Mouse (Mus musculus): ENCODE results near the gene Sprr3. TPM values are rescaled to one million over a fixed set of nuclear protein-coding genes. Genes with fewer than 3 reads are reported as not detected.

The Sprr3 gene
- polyA plus RNA-seq, 1 experiment from 2014 or later, result not detected

GRCm38 (mm10) chr3:92467424-92467823 is 8.9 kb upstream of the Sprr3 start:
- Histone ChIP-seq H3K27me3 (ENCODE audit: control insufficient read depth, insufficient read depth, low read length) (no peaks in the 10 kb centered on the region), H3K4me2 (no peak overlapping the region), H3K9me3 (replicated peaks; ENCODE audit: control insufficient read depth, low read length) (no peaks in the 10 kb centered on the region), H3K4me3 (ENCODE audit: low read depth, low read length) (no peak overlapping the region), H3K27ac (ENCODE audit: low read depth, low read length) (no peak overlapping the region), H3K9ac (ENCODE audit: low read depth, low read length) (no peak overlapping the region), H3K36me3 (ENCODE audit: control insufficient read depth, insufficient read depth, low read length) (no peaks in the 10 kb centered on the region), H3K4me1 (ENCODE audit: control insufficient read depth, insufficient read depth, low read length) (no peaks in the 10 kb centered on the region)
- no peak for ATAC-seq (replicated peaks; ENCODE audit: insufficient number of reproducible peaks, low FRiP score, low TSS enrichment)

- Histone ChIP-seq H3K36me3 (ENCODE audit: control insufficient read depth, insufficient read depth, low read length) (no peaks in the 10 kb centered on the region), H3K9me3 (replicated peaks; ENCODE audit: control insufficient read depth, low read length) (no peaks in the 10 kb centered on the region), H3K27ac (ENCODE audit: low read depth, low read length) (no peak overlapping the region), H3K4me2 (no peak overlapping the region), H3K4me3 (ENCODE audit: low read depth, low read length) (no peak overlapping the region), H3K9ac (ENCODE audit: low read depth, low read length) (no peak overlapping the region), H3K27me3 (ENCODE audit: control insufficient read depth, insufficient read depth, low read length) (no peaks in the 10 kb centered on the region), H3K4me1 (ENCODE audit: control insufficient read depth, insufficient read depth, low read length) (no peaks in the 10 kb centered on the region)
- no peak for ATAC-seq (replicated peaks; ENCODE audit: insufficient number of reproducible peaks, low FRiP score, low TSS enrichment)
- WGBS (ENCODE audit: insufficient replicate concordance), result 73% methylated on average over 1 of the region's 1 CpGs
Observed at GRCm38 (mm10) chr3:92466576-92466975, 8.1 kb upstream of the Sprr3 start.

GRCm38 (mm10) chr3:92455151-92455550 is 3.4 kb downstream of the Sprr3 start:
- WGBS (ENCODE audit: insufficient replicate concordance), result 66% methylated on average over 5 of the region's 5 CpGs

GRCm38 (mm10) chr3:92440177-92440576 is 18.3 kb downstream of the Sprr3 start:
- WGBS (ENCODE audit: insufficient replicate concordance), result 76% methylated on average over 3 of the region's 3 CpGs
- Histone ChIP-seq H3K27me3 (ENCODE audit: control insufficient read depth, insufficient read depth, low read length) (no peaks in the 10 kb centered on the region), H3K9me3 (replicated peaks; ENCODE audit: control insufficient read depth, low read length) (no peaks in the 10 kb centered on the region), H3K36me3 (ENCODE audit: control insufficient read depth, insufficient read depth, low read length) (no peaks in the 10 kb centered on the region), H3K4me3 (ENCODE audit: low read depth, low read length) (no peak overlapping the region), H3K27ac (ENCODE audit: low read depth, low read length) (no peak overlapping the region), H3K9ac (ENCODE audit: low read depth, low read length) (no peak overlapping the region), H3K4me1 (ENCODE audit: control insufficient read depth, insufficient read depth, low read length) (no peaks in the 10 kb centered on the region), H3K4me2 (no peak overlapping the region)
- no peak for ATAC-seq (replicated peaks; ENCODE audit: insufficient number of reproducible peaks, low FRiP score, low TSS enrichment)

More at GRCm38 (mm10) chr3:92455151-92455550, 3.4 kb downstream of the Sprr3 start:
- Histone ChIP-seq H3K4me3 (ENCODE audit: low read depth, low read length) (no peak overlapping the region), H3K9ac (ENCODE audit: low read depth, low read length) (no peak overlapping the region), H3K36me3 (ENCODE audit: control insufficient read depth, insufficient read depth, low read length) (no peaks in the 10 kb centered on the region), H3K4me2 (no peak overlapping the region), H3K27ac (ENCODE audit: low read depth, low read length) (no peak overlapping the region), H3K4me1 (ENCODE audit: control insufficient read depth, insufficient read depth, low read length) (no peaks in the 10 kb centered on the region), H3K27me3 (ENCODE audit: control insufficient read depth, insufficient read depth, low read length) (no peaks in the 10 kb centered on the region), H3K9me3 (replicated peaks; ENCODE audit: control insufficient read depth, low read length) (no peaks in the 10 kb centered on the region)
- ATAC-seq (replicated peaks; ENCODE audit: insufficient number of reproducible peaks, low FRiP score, low TSS enrichment), result no peak

- no peak within 1 kb of the TSS for H3K27ac ChIP-seq (ENCODE audit: low read depth, low read length)
- ATAC-seq (replicated peaks; ENCODE audit: insufficient number of reproducible peaks, low FRiP score, low TSS enrichment), result no peak
- H3K4me1 ChIP-seq (ENCODE audit: control insufficient read depth, insufficient read depth, low read length), result no peaks in the 10 kb centered on the region
- no peak within 1 kb of the TSS for H3K4me2 ChIP-seq
- H3K4me3 ChIP-seq (ENCODE audit: low read depth, low read length), result no peak within 1 kb of the TSS
- H3K9ac ChIP-seq (ENCODE audit: low read depth, low read length), result no peak within 1 kb of the TSS
- WGBS (ENCODE audit: insufficient replicate concordance), result 87% methylated on average over 3 of the region's 3 CpGs
- H3K36me3 ChIP-seq (ENCODE audit: control insufficient read depth, insufficient read depth, low read length), result no peaks in the 10 kb centered on the region
- H3K27me3 ChIP-seq (ENCODE audit: control insufficient read depth, insufficient read depth, low read length), result no peaks in the 10 kb centered on the region
- no peaks in the 10 kb centered on the region for H3K9me3 ChIP-seq (replicated peaks; ENCODE audit: control insufficient read depth, low read length)
Observed at GRCm38 (mm10) chr3:92438689-92439088, 19.8 kb downstream of the Sprr3 start, which contains the start of gene Sprr1b. Gene Sprr1b, minus strand, starts transcription at chr3:92438789.

- Histone ChIP-seq H3K9me3 (replicated peaks; ENCODE audit: control insufficient read depth, low read length) (no peaks in the 10 kb centered on the region), H3K27me3 (ENCODE audit: control insufficient read depth, insufficient read depth, low read length) (no peaks in the 10 kb centered on the region), H3K9ac (ENCODE audit: low read depth, low read length) (no peak within 1 kb of the TSS), H3K36me3 (ENCODE audit: control insufficient read depth, insufficient read depth, low read length) (no peaks in the 10 kb centered on the region), H3K4me3 (ENCODE audit: low read depth, low read length) (no peak within 1 kb of the TSS), H3K4me2 (no peak within 1 kb of the TSS), H3K4me1 (ENCODE audit: control insufficient read depth, insufficient read depth, low read length) (no peaks in the 10 kb centered on the region), H3K27ac (ENCODE audit: low read depth, low read length) (no peak within 1 kb of the TSS)
- 78% methylated on average over 2 of the region's 2 CpGs for WGBS (ENCODE audit: insufficient replicate concordance)
- ATAC-seq (replicated peaks; ENCODE audit: insufficient number of reproducible peaks, low FRiP score, low TSS enrichment), result no peak
Observed at GRCm38 (mm10) chr3:92432282-92432681, 26.2 kb downstream of the Sprr3 start, which contains the start of gene Sprr2k. Gene Sprr2k, plus strand, starts transcription at chr3:92432582.

- no peak for ATAC-seq (replicated peaks; ENCODE audit: insufficient number of reproducible peaks, low FRiP score, low TSS enrichment)
- Histone ChIP-seq H3K9ac (ENCODE audit: low read depth, low read length) (no peak within 1 kb of the TSS), H3K4me1 (ENCODE audit: control insufficient read depth, insufficient read depth, low read length) (no peaks in the 10 kb centered on the region), H3K9me3 (replicated peaks; ENCODE audit: control insufficient read depth, low read length) (no peaks in the 10 kb centered on the region), H3K27ac (ENCODE audit: low read depth, low read length) (no peak within 1 kb of the TSS), H3K4me2 (no peak within 1 kb of the TSS), H3K27me3 (ENCODE audit: control insufficient read depth, insufficient read depth, low read length) (no peaks in the 10 kb centered on the region), H3K4me3 (ENCODE audit: low read depth, low read length) (no peak within 1 kb of the TSS), H3K36me3 (ENCODE audit: control insufficient read depth, insufficient read depth, low read length) (no peaks in the 10 kb centered on the region)
- WGBS (ENCODE audit: insufficient replicate concordance), result 80% methylated on average over 6 of the region's 6 CpGs
Observed at GRCm38 (mm10) chr3:92429323-92429722, 29.2 kb downstream of the Sprr3 start, which contains the start of gene Gm9774. Gene Gm9774, minus strand, starts transcription at chr3:92429423.

- no peaks in the 10 kb centered on the region for H3K36me3 ChIP-seq (ENCODE audit: control insufficient read depth, insufficient read depth, low read length)
- H3K27me3 ChIP-seq (ENCODE audit: control insufficient read depth, insufficient read depth, low read length), result no peaks in the 10 kb centered on the region
- no peak within 1 kb of the TSS for H3K4me3 ChIP-seq (ENCODE audit: low read depth, low read length)
- H3K4me2 ChIP-seq, result no peak within 1 kb of the TSS
- H3K27ac ChIP-seq (ENCODE audit: low read depth, low read length), result no peak within 1 kb of the TSS
- WGBS (ENCODE audit: insufficient replicate concordance), result 79% methylated on average over 2 of the region's 2 CpGs
- no peaks in the 10 kb centered on the region for H3K9me3 ChIP-seq (replicated peaks; ENCODE audit: control insufficient read depth, low read length)
- no peaks in the 10 kb centered on the region for H3K4me1 ChIP-seq (ENCODE audit: control insufficient read depth, insufficient read depth, low read length)
- no peak for ATAC-seq (replicated peaks; ENCODE audit: insufficient number of reproducible peaks, low FRiP score, low TSS enrichment)
- H3K9ac ChIP-seq (ENCODE audit: low read depth, low read length), result no peak within 1 kb of the TSS
Observed at GRCm38 (mm10) chr3:92417782-92418181, 40.7 kb downstream of the Sprr3 start, which contains the start of gene Sprr2j-ps. Gene Sprr2j-ps, plus strand, starts transcription at chr3:92418082.

- WGBS (ENCODE audit: insufficient replicate concordance), result 81% methylated on average over 2 of the region's 2 CpGs
- ATAC-seq (replicated peaks; ENCODE audit: insufficient number of reproducible peaks, low FRiP score, low TSS enrichment), result no peak
- H3K4me2 ChIP-seq, result no peak within 1 kb of the TSS
Observed at GRCm38 (mm10) chr3:92407691-92408090, 50.8 kb downstream of the Sprr3 start, which contains the start of gene Sprr2i. Gene Sprr2i, plus strand, starts transcription at chr3:92407991.

More at GRCm38 (mm10) chr3:92407691-92408090, 50.8 kb downstream of the Sprr3 start, which contains the start of gene Sprr2i:
- Histone ChIP-seq H3K4me3 (ENCODE audit: low read depth, low read length) (no peak within 1 kb of the TSS), H3K27me3 (ENCODE audit: control insufficient read depth, insufficient read depth, low read length) (no peaks in the 10 kb centered on the region), H3K9ac (ENCODE audit: low read depth, low read length) (no peak within 1 kb of the TSS), H3K36me3 (ENCODE audit: control insufficient read depth, insufficient read depth, low read length) (no peaks in the 10 kb centered on the region), H3K4me1 (ENCODE audit: control insufficient read depth, insufficient read depth, low read length) (no peaks in the 10 kb centered on the region), H3K9me3 (replicated peaks; ENCODE audit: control insufficient read depth, low read length) (no peaks in the 10 kb centered on the region), H3K27ac (ENCODE audit: low read depth, low read length) (no peak within 1 kb of the TSS)
